16 mouse cellular contexts compared by ENCODE assay signal in genomic region chr13:84624691-84625090, GRCm38 (mm10).
A peak's percentile ranks its signal among the peaks of the same experiment; 100 is the strongest.
DNase-seq lines count a peak whose midpoint lies in the region; ATAC-seq and TF ChIP-seq lines count a peak whose summit lies in the region.
"Had no signal": no experiment of that assay in that cellular context is flagged by ENCODE, and none has a peak within 500 bp of the region (broad histone marks: within the 10 kb centered on the region; RNA-seq: fewer than 3 reads in every experiment).

No protein-coding gene starts in this region.

- H3K4me1 ChIP-seq in intestine, postnatal 0 days (replicated peaks; ENCODE audit: control insufficient read depth, insufficient read depth, low read length): no peaks in the 10 kb centered on the region
- H3K4me1 ChIP-seq: heart, embryonic 12.5 days had no signal

- no peak overlapping the region for H3K4me3 ChIP-seq in left cerebral cortex, adult 2 months
- H3K4me3 ChIP-seq in intestine, postnatal 0 days (ENCODE audit: low read depth, low read length): no peak overlapping the region
- H3K4me3 ChIP-seq: heart, embryonic 12.5 days; midbrain, embryonic 12.5 days had no signal

- TF ChIP-seq CTCF in left cerebral cortex, adult 2 months (IDR thresholded peaks at IDR 0.05): no peak
- no peak for TF ChIP-seq CTCF in brain, embryonic 14.5 days (IDR thresholded peaks at IDR 0.05; ENCODE audit: borderline replicate concordance, extremely low read depth, insufficient read depth, insufficient read length)
- TF ChIP-seq CTCF in intestine, postnatal 0 days (IDR thresholded peaks at IDR 0.05; ENCODE audit: low read depth): no peak

- no peak for ATAC-seq in intestine, postnatal 0 days
- ATAC-seq: intestine, embryonic 16.5 days; liver, postnatal 0 days had no signal

- H3K27ac ChIP-seq in left cerebral cortex, adult 2 months: no peak overlapping the region
- H3K27ac ChIP-seq in intestine, postnatal 0 days (ENCODE audit: low read depth, low read length): no peak overlapping the region
- H3K27ac ChIP-seq: midbrain, embryonic 12.5 days had no signal

- H3K4me2 ChIP-seq in intestine, postnatal 0 days (replicated peaks; ENCODE audit: low read depth): no peak overlapping the region
- H3K4me2 ChIP-seq: heart, embryonic 12.5 days; midbrain, embryonic 12.5 days had no signal

- DNase-seq in cerebellum, postnatal 14 days: peak; percentile 48 to 54
- DNase-seq in cerebellum, adult 9-10 months: no peak
- peak; percentile 13 for DNase-seq in left cerebral cortex, postnatal 4 days
- DNase-seq in left cerebral cortex, adult 2 months (ENCODE audit: extremely low spot score in 1 of 2, low spot score in 2 of 2): no peak
- peak; percentile 67 for DNase-seq in brain, embryonic 14.5 days (ENCODE audit: low read depth)
- DNase-seq in layer of hippocampus, adult 9-10 months (ENCODE audit: low spot score): peak; percentile 31
- DNase-seq in adrenal gland, postnatal 36 days: no peak
- DNase-seq: adrenal gland, postnatal 25 days; heart, postnatal 36 days; kidney, postnatal 10 days; liver, postnatal 0 days; spleen, adult 18-20 months had no signal

- intact Hi-C loops in left cerebral cortex, postnatal 4 days (cut with DNase I): no loop called here
- intact Hi-C loops in left cerebral cortex, adult 2 months (cut with DNase I): loop anchor here (5.0 kb wide), 1 partner anchor 128 kb away; no protein-coding TSS in a partner anchor

- WGBS in intestine, postnatal 0 days: 91% methylated on average over 5 of the region's 5 CpGs

- no peak overlapping the region for H3K9ac ChIP-seq in intestine, postnatal 0 days (ENCODE audit: low read depth, low read length)
- H3K9ac ChIP-seq: heart, embryonic 12.5 days; liver, postnatal 0 days; midbrain, embryonic 12.5 days had no signal

- TF ChIP-seq POLR2A in brain, embryonic 14.5 days (IDR thresholded peaks at IDR 0.05; ENCODE audit: borderline replicate concordance, extremely low read depth, insufficient read depth, insufficient read length, poor library complexity, severe bottlenecking): no peak

- H3K27me3 ChIP-seq in intestine, postnatal 0 days (replicated peaks; ENCODE audit: control insufficient read depth, insufficient read depth, low read length): no peaks in the 10 kb centered on the region
- H3K27me3 ChIP-seq: heart, embryonic 12.5 days had no signal

- no peaks in the 10 kb centered on the region for H3K9me3 ChIP-seq in intestine, postnatal 0 days (ENCODE audit: control insufficient read depth)
- H3K9me3 ChIP-seq: heart, embryonic 12.5 days; midbrain, embryonic 12.5 days had no signal

- H3K36me3 ChIP-seq in intestine, postnatal 0 days (ENCODE audit: control insufficient read depth, insufficient read depth): no peaks in the 10 kb centered on the region
- H3K36me3 ChIP-seq: heart, embryonic 12.5 days; midbrain, embryonic 12.5 days had no signal

Comparison
In these comparisons a context has a peak if more than half of its experiments do, and no peak if none do; other contexts are left out.
1. DNase-seq: peak in cerebellum, postnatal 14 days (2 of 2), left cerebral cortex, postnatal 4 days (single experiment), brain, embryonic 14.5 days (single experiment) and layer of hippocampus, adult 9-10 months (single experiment); none in cerebellum, adult 9-10 months (single experiment), left cerebral cortex, adult 2 months (0 of 2) and adrenal gland, postnatal 36 days (0 of 2).